Mouse (Mus musculus) adipocyte (in vitro differentiated cells): ENCODE measurements around the gene Prss33.

Experiments used
- DNase-seq: peaks from one replicate; pipeline ENCODE4 v3.0.0-alpha.2; 2016; ENCODE audit warnings: low spot score

The Prss33 gene

DNA sequence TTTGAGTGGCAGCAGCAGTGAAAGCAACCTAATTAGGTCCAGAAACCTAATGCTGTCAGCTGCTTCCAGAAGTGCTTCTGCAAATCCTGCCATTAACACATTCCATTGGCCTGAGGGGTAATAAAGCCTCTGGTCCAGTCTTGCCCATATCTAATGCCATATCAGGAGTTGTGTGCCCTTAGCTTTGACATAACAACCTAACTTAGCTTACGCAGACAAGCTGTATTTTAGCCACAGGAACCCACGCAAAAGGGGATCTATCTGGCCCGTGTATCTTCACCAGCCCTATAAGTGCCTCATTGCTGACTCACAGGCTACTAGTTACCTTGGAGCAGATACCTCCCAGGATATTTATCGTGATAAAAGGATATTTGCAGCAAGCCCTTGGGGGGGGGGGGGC is 10.3 kb downstream of the Prss33 start:
- DNase-seq: no peak

DNA sequence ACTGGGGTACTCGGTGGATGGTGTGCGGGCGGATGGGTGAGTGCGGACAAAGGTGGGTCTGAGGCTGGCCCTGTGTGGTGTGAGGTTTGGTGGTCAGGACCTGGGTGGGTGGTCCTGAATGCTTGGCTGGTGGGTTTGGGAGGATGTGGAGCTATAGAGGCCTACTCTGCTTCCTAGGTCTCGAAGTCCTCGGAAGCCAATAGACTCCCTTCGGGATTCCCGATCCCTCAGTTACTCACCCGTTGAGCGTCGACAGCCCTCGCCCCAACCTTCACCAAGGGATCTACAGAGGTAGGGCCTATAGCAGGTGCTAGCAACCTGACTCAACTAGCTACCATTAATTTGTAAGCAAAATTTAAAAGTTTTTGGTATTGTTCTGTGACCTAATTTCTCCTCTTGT is 12.2 kb downstream of the Prss33 start:
- DNase-seq: no peak

DNA sequence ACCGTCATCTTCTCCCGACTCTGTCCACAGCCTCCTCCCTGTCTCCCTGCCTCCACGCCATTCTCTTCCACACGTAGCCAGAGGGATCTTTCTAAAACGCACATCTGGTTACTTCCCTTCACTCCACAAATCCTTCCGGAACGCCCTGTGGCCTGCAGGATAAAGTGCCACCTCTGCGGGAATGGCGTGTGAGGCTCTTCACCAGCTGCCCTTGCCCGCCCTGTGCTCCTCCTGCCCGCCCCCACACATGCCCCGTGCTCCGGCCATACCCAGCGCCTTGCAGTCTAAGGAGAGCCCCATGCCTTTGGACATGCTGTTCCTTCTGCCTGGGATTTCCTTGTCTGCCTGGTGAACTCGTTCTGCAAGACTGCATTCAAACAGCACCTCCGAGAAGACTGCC is 12.8 kb downstream of the Prss33 start:
- no peak for DNase-seq

DNA sequence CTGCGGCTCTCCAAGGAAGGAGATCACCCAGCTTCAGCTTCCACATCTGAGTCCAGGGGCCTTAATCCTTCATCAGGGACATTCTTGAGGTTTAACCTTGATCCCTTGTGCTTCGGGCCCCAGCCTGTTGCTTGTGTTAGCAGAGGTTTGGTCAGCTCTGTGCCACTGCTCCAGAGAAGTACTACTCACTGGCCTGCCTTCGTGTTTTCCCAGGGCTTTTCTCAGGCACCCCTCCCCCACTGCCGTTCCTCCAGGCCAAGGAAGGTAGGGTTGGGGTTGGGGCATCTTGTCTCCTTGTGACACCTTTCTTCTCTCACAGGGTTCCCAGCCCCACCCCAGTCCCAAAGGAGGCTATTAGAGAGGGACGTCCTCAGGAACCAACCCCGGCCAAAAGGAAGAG is 13.8 kb downstream of the Prss33 start:
- no peak for DNase-seq

DNA sequence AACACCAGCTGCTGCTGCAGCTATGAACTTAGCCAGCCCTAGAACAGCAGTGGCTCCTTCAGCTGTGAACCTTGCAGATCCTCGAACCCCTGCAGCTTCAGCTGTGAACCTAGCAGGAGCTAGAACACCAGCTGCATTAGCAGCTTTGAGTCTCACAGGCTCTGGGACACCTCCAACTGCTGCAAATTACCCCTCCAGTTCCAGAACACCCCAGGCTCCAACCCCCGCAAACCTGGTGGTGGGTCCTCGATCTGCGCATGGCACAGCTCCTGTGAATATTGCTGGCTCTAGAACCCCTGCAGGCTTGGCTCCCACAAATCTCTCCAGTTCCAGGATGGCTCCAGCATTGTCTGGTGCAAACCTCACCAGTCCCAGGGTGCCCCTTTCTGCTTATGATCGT is 15.1 kb downstream of the Prss33 start:
- no peak for DNase-seq

- no peak for DNase-seq
Observed at GRCm38 (mm10) chr17:23819235-23819634, 16.6 kb downstream of the Prss33 start.

- no peak for DNase-seq
Observed at GRCm38 (mm10) chr17:23818579-23818978, 17.3 kb downstream of the Prss33 start.

DNA sequence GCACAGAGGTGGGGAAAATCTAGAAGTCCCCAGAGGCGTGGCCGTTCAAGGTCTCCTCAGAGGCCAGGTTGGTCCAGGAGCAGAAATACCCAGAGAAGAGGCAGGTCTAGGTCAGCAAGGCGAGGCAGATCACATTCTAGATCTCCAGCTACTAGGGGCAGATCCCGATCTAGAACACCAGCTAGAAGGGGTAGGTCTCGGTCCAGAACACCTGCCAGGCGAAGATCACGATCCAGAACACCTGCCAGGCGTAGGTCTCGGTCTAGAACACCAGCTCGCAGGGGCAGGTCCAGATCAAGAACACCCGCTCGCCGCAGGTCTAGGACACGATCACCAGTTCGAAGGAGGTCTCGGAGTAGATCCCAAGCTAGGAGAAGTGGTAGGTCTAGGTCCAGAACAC is 20.2 kb downstream of the Prss33 start:
- DNase-seq: no peak

- DNase-seq: no peak
Observed at GRCm38 (mm10) chr17:23807918-23808317, 27.9 kb downstream of the Prss33 start.

DNA sequence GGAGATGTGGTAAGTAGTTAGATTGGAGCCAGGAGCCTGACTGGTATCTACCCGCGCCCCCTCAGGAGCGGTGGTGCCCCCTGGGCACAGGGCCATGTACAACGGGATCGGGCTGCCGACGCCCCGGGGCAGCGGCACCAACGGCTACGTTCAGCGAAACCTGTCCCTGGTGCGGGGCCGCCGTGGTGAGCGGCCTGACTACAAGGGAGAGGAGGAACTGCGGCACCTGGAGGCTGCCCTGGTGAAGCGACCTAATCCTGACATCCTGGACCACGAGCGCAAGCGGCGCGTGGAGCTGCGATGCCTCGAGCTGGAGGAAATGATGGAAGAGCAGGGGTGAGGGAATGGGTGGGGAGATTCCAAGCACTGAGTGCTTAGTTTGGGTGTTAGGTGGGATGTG is 29.0 kb downstream of the Prss33 start:
- DNase-seq: no peak

DNA sequence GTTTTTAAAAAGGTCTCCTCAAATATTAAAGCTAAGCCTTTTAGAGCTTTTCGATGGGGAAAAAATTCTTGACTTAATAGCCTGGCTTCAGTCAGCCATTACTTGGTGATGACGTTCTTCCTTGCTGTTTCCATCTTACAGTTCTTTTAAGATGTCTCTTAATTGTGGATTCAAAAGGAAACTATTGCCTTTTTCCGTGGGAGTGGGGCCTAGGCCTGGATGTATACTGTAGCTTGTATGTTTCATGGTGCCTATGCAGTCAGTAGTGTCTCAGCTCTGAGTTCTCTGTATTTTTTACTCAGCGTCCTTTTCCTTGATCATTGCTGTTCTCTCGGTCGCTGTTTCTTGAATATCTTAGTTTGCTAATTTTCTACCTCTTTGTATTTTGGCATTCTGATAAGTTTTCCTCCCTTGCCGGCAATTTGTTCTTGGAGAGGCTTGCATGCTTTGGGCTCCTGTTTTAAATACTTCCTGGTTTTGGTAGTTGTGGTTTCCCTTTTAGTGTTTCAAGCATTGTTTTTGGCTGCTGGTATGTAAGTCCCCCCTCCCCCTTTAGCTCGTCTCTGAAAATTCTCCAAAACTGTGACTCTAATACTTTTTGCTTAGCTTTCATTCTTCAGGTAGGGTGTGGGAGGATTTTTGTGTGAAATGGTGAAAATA is 31.3 kb downstream of the Prss33 start:
- peak; percentile 39 for DNase-seq

GRCm38 (mm10) chr17:23803366-23804041 is 32.4 kb downstream of the Prss33 start:
- peak; percentile 89 for DNase-seq

DNA sequence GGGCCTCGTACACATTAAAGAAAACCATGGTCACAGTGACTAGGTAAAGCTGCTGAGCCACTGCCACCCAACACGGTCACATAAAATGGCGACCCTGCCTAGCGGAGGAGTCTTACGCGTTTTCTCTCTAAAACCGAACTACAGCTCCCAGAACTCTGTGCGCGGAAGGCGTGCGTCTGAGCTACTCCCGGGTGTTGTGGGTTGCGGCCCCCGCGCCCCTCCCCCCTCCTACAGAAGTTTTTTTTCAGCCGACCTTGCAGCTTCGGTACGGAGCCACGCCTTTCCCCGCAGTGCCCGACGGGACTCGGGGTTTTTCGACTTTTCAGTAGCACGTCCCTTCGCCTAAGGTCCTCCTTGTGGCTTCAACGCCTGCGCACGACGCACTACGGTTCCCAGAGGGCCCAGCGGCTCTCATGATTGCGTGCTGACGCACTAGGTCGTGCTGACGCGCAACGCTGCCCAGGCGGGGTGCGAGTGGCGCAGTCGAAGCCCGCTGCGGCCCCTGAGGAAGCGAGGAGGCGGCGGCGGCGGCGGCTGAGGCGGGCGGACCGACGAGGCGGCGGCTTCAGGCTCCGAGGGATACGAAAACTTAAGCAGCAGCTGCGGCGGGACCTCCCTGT is 33.0 kb downstream of the Prss33 start:
- peak; percentile 100 for DNase-seq

GRCm38 (mm10) chr17:23801627-23802026 is 34.2 kb downstream of the Prss33 start:
- no peak for DNase-seq

GRCm38 (mm10) chr17:23797316-23797715 is 38.5 kb downstream of the Prss33 start:
- no peak for DNase-seq

DNA sequence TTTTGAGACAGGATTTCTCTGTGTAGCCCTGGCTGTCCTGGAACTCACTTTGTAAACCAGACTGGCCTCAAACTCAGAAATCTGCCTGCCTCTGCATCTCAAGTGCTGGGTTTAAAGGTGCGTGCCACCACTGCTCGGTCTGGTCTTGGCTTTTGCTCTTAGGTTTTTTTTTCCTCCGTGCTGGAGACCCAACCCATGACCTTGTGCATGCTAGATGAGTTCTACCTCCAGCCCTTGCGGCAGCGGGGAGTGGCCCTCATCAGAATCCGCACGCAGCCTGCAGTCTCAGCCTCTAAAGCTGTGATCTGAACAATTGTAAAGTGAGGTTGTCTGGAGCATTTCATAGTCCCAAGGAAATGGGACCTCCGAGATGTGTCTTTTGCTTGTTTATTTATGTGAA is 40.5 kb downstream of the Prss33 start:
- DNase-seq: no peak

DNA sequence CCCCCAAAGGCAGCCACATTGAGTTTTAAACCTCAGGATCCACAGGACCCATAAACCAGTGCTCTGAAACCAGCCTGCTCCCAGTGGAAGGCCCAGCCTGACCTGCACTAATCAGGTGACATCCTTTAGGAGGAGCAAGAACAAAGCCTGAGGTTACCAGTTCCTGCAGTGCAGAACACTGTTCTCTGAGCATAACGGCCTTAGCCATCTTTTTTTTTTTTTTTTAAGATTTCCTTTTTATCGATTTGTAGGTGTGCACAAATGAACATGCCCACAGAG is 44.8 kb downstream of the Prss33 start:
- no peak for DNase-seq

DNA sequence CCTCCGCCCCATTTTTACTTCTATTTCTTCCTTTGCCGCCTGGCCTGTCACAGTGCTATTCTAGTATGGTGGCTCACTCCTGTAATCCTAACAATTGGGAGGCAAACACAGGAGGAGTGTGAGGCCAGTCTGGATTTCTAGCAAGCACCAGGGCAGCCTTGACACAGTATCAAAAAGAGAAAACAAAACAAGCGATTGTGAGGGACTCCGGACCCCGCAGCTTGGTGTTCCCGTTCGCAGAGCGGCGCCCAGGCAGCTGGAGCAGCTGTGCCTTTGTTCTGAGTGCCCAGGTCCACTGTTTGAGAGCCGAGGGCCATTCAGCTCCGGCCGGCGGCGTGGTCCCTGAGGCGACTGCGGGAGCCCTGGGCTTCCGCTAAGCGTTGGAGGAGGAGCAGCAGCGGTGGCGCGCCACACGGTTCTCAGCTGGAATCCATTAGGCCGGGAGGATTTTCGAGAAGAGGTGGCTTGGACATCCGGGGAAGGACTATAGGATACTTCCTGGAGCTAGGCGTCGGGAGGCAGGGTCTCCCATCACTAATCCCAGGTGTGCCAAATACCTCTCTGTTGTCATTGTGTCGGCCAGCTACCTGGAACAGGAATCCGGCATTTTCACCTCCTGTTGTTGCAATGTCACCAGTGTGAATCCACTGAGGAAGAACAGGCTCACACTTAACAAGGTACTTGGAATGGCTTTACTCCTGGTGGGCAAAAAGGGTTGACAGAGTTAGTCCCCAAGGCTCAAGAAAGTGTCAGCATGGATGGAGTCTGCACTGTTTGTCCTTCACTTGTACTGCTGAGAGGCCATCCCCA is 45.4 kb downstream of the Prss33 start, which contains the start of gene Srrm2:
Gene Srrm2 (plus strand): TSS at position 264 of the 810 bp plus-strand sequence.
- no peak for DNase-seq

GRCm38 (mm10) chr17:23789749-23790268 is 46.0 kb downstream of the Prss33 start:
- DNase-seq: no peak

DNA sequence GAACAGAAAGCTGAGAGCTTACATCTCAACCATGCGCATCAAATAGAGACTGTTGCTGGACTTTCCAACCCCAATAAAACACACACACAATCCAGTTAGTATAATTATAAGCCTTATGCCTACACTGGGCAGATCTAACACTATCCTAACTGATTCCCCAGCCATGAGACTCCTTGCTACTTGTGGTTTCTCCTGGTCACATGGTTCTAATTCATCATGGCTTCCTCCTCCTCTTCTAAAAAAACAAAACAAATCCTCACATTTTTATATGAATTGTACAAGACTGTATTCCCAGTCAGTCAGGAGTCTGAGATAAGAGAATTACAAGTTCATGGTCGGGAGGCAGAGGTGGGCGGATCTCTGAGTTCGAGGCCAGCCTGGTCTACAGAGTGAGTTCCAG is 46.9 kb downstream of the Prss33 start:
- no peak for DNase-seq

GRCm38 (mm10) chr17:23786510-23786931 is 49.3 kb downstream of the Prss33 start:
- peak; percentile 48 for DNase-seq
